Mouse (Mus musculus): ENCODE results near the gene Fndc5. TPM values are rescaled to one million over a fixed set of nuclear protein-coding genes. Genes with fewer than 3 reads are reported as not detected.
A peak's percentile ranks its signal among the peaks of the same experiment; 100 is the strongest.

Gene Fndc5
- total RNA-seq, 2 experiments from 2014 or later: 0.07 TPM; not detected in 1

DNA sequence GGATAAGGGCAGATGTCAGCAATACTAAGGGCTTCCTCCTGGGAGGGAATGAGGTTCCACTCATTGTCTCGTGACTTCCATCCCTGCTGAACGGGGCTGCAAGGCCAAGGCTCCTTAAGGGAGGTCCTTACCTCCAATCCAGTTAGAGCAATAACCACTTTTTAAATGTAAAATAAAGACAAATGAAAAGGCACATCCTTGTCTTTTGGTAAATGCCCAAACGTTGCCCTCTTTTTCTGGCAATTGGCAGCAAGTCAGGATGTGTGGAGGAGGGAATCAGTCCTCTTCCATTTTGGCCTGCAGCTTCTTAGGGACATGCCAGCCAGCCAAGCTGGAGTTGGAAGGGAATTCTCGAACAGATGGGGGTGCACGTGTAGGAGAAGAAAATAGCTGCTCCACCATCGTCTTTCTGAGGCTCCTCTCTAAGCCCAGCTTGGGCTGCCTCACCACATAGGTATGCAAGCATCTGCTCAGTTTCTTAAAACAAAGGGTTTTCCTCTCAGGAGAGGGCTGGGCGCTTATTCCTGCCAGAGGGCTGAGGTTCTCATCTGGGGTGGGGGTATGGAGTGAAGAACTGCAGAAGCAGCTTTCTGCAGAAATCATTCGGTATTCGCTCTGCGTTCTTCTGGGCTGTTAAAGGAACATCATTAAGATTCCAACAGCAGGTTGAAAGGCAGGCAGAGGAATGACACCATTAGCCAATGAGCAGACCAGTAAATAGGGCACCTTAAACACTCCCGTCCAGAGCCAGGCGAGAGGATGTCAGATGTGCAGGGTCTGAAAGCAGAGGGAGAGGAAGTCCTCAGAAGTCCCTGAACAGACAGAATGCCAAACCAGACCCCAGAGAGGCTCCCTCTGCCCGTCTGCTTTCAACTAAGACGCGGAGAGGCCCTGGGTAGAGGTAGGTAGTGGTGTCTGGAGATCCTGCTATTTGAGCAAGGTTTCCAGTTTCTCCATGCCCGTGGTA, 7.9 kb downstream of the Fndc5 start:
- no peak for ATAC-seq (ENCODE audit: poor library complexity, severe bottlenecking)

- ATAC-seq (ENCODE audit: poor library complexity, severe bottlenecking): no peak
Observed at GRCm38 (mm10) chr4:129145411-129145810, 8.6 kb downstream of the Fndc5 start.

- no peak for ATAC-seq (ENCODE audit: poor library complexity, severe bottlenecking)
Observed at GRCm38 (mm10) chr4:129145943-129146342, 9.1 kb downstream of the Fndc5 start.

GRCm38 (mm10) chr4:129146392-129146791, 9.6 kb downstream of the Fndc5 start:
- no peak for ATAC-seq (ENCODE audit: poor library complexity, severe bottlenecking)

- no peak for ATAC-seq (ENCODE audit: poor library complexity, severe bottlenecking)
Observed at GRCm38 (mm10) chr4:129147552-129148103, 10.8 kb downstream of the Fndc5 start.

GRCm38 (mm10) chr4:129149321-129149720, 12.5 kb downstream of the Fndc5 start:
- no peak for ATAC-seq (ENCODE audit: poor library complexity, severe bottlenecking)

DNA sequence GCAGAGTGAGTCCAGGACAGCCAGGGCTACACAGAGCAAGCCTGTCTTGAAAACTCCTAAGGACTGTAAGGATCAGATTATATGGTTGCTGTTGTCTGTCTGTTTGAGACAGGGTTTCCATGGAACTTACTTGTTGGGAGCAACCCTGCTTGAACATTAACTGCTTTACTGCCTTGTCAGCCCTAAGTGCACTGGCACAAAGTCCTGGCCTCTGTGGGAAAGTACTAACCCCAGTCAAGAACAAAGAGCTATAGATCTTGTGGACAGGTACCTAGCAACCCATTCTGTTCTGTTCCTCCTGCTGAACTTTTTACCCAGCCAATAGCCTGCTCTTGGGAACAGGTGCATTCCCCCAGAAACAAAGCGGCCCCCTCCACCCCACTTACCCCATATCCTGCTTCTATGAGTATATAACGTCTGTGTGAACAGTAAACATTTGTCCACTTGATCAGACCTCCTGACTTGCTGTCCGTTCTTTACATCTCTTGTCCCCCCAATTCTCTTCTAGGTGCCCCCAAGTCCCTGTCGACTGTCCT, 14.5 kb downstream of the Fndc5 start:
- ATAC-seq (ENCODE audit: poor library complexity, severe bottlenecking): no peak

GRCm38 (mm10) chr4:129157541-129157940, 20.7 kb downstream of the Fndc5 start:
- ATAC-seq (ENCODE audit: poor library complexity, severe bottlenecking): no peak

- ATAC-seq (ENCODE audit: poor library complexity, severe bottlenecking): no peak
Observed at GRCm38 (mm10) chr4:129158549-129158948, 21.8 kb downstream of the Fndc5 start.

DNA sequence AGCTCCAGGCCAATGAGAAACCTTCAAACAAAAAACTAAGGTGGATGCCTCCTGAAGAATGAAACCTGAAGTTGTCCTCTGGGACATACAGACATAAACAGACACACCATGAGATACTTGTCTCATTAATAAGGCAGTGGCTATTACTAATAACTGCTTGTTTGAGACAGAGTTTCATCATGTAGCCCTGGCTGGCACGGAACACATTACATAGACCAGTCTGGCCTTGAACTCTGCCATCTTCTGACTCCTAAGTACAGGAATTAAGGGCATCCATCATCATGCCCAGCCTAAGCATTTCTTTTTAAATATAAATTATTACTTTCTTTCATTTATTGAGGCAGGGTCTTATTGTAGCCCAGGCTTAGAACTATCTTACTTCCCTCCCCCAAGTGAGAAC, 24.3 kb downstream of the Fndc5 start:
- ATAC-seq (ENCODE audit: poor library complexity, severe bottlenecking): no peak

GRCm38 (mm10) chr4:129161581-129162255, 24.9 kb downstream of the Fndc5 start:
- ATAC-seq (ENCODE audit: poor library complexity, severe bottlenecking): no peak

DNA sequence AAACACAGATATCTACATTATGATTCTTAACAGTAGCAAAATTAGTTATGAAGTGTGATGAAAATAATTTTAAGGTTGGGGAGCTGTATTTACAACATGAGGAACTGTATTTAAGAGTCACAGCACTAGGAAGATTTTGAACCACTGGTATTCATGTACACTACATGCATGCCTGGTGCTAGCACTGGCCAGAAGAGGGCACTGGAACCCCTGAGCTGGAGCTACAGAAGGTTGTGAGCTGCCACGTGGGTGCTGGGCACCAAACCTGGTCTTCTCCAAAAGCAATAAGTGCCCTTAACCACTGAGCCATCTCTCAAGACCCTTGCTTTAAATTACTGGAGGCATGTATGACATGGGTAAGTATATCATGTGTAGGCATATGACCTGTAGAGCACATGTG, 35.7 kb downstream of the Fndc5 start:
- ATAC-seq (ENCODE audit: poor library complexity, severe bottlenecking): no peak

DNA sequence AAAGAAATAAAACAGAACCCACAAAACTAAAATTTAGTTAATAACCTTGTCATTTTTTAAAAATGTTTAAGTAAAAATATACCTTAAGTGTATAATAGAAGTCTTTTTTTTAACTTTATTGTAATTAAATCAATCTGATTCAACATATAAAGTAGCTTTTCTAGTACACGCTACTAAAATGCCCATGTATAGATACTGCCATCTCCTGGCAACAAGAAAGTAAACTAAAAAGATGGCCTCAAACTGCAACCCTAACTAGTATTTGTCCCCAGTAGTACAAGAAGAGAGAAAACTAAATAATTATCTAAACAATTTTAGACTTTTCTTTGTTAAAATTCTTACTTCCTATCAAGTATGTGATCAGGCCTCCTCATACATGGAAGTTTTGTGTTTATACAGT, 42.8 kb downstream of the Fndc5 start:
- ATAC-seq (ENCODE audit: poor library complexity, severe bottlenecking): no peak

DNA sequence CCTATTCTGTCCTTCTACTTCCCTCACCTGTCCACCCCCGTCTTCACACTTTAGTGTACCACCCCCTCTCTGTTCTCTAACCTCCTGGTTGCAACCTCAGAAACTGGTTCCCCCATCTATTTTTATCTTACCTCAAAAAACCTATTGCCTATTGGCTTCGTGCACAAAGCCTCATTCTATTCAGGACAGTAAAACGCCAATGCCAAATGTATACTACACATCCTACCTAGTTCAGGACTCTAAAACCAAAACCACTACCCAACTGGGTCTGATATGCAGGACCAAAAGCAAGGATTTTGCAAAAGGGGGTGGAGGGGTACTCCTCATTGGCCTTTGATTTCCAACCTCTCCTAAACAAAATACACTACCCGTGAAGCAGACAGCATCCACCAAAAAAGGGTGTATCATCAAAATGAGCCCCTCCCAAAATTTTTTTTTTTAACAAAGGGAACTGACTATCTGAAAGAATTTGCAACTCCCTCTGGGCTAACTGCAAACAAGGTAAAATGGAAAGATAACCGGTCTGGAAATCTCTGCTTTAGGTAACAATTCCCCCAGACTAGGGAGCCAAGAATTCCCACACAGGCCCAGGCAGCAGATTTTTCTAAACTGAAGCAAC, 51.4 kb downstream of the Fndc5 start:
- no peak for ATAC-seq (ENCODE audit: poor library complexity, severe bottlenecking)

- ATAC-seq (ENCODE audit: poor library complexity, severe bottlenecking): peak; percentile 17
Observed at GRCm38 (mm10) chr4:129188803-129189541, 52.2 kb downstream of the Fndc5 start.

- peak; percentile 95 for ATAC-seq (ENCODE audit: poor library complexity, severe bottlenecking)
Observed at GRCm38 (mm10) chr4:129189542-129190519, 53.0 kb downstream of the Fndc5 start, which contains the start of the genes S100pbp and Yars. S100pbp (minus strand) TSS chr4:129189727. Yars (plus strand) TSS chr4:129189760.

DNA sequence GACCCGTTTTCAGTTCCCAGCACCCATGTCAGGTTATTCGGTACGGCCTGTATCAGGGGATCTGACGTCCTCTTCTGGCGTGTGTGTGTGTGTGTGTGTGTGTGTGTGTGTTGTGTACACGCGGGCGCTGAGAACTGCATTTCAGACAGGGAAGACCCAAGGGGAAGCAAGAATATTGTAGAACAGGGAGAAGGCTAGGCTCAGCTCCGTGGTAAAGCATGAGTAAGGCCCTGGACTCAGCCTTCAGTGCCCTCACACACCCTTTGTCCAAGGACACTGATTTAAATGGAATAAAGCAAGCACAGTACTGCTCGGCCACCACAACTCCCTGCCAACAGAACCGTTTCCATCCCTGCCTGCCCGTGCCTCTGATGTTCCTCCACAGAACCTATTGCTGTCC, 53.7 kb downstream of the Fndc5 start:
- no peak for ATAC-seq (ENCODE audit: poor library complexity, severe bottlenecking)

GRCm38 (mm10) chr4:129191691-129192090, 54.9 kb downstream of the Fndc5 start:
- ATAC-seq (ENCODE audit: poor library complexity, severe bottlenecking): no peak
